ENCODE assay signal across 8 mouse cellular contexts in genomic region chr13:37050126-37050525, GRCm38 (mm10). TPM values are rescaled to one million over a fixed set of nuclear protein-coding genes. Genes with fewer than 3 reads are reported as not detected.
A peak's percentile ranks its signal among the peaks of the same experiment; 100 is the strongest.
DNase-seq lines count a peak whose midpoint lies in the region; ATAC-seq and TF ChIP-seq lines count a peak whose summit lies in the region.

TSS of gene F13a1 (minus strand) at chr13:37050244.

- H3K4me2 ChIP-seq in embryonic facial prominence, embryonic 13.5 days: no peak within 1 kb of the TSS
- no peak within 1 kb of the TSS for H3K4me2 ChIP-seq in lung, postnatal 0 days (replicated peaks; ENCODE audit: low read depth, low read length)
- H3K4me2 ChIP-seq in limb, embryonic 15.5 days: no peak within 1 kb of the TSS

- H3K27me3 ChIP-seq in embryonic facial prominence, embryonic 13.5 days: no peaks in the 10 kb centered on the region
- H3K27me3 ChIP-seq in embryonic facial prominence, embryonic 10.5 days (replicated peaks; ENCODE audit: low read depth, poor library complexity, severe bottlenecking): no peaks in the 10 kb centered on the region
- no peaks in the 10 kb centered on the region for H3K27me3 ChIP-seq in lung, postnatal 0 days (replicated peaks; ENCODE audit: insufficient read depth, low read length)
- no peaks in the 10 kb centered on the region for H3K27me3 ChIP-seq in limb, embryonic 15.5 days

- no peak for TF ChIP-seq CTCF in lung, postnatal 0 days (IDR thresholded peaks at IDR 0.05)

- H3K4me3 ChIP-seq in embryonic facial prominence, embryonic 13.5 days: no peak within 1 kb of the TSS
- H3K4me3 ChIP-seq in embryonic facial prominence, embryonic 10.5 days: no peak within 1 kb of the TSS
- H3K4me3 ChIP-seq in lung, postnatal 0 days (ENCODE audit: low read depth, low read length): no peak within 1 kb of the TSS
- H3K4me3 ChIP-seq in limb, embryonic 15.5 days: no peak within 1 kb of the TSS

- TF ChIP-seq EP300 in lung, postnatal 0 days (IDR thresholded peaks at IDR 0.05): no peak

- 55% methylated on average over 3 of the region's 3 CpGs for WGBS in embryonic facial prominence, embryonic 13.5 days
- WGBS in embryonic facial prominence, embryonic 10.5 days: 62% methylated on average over 3 of the region's 3 CpGs
- 40% methylated on average over 3 of the region's 3 CpGs for WGBS in lung, postnatal 0 days
- WGBS in limb, embryonic 15.5 days: 60% methylated on average over 3 of the region's 3 CpGs

- no peak for DNase-seq in embryonic facial prominence, embryonic 10.5 days (ENCODE audit: low spot score)
- peak; percentile 14 for DNase-seq in lung, postnatal 0 days (ENCODE audit: low spot score)
- no peak for DNase-seq in lung, postnatal 25 days (ENCODE audit: low spot score)
- peak; percentile 59 for DNase-seq in thymus, postnatal 14 days
- DNase-seq in spleen, postnatal 4 days (ENCODE audit: low spot score in 2 of 2): no peak
- no peak for DNase-seq in spleen, adult 18-20 months

- no peaks in the 10 kb centered on the region for H3K36me3 ChIP-seq in embryonic facial prominence, embryonic 13.5 days
- H3K36me3 ChIP-seq in embryonic facial prominence, embryonic 10.5 days (replicated peaks): no peaks in the 10 kb centered on the region
- no peaks in the 10 kb centered on the region for H3K36me3 ChIP-seq in lung, postnatal 0 days (ENCODE audit: insufficient read depth, low read length)
- no peaks in the 10 kb centered on the region for H3K36me3 ChIP-seq in limb, embryonic 15.5 days

- no peak within 1 kb of the TSS for H3K9ac ChIP-seq in embryonic facial prominence, embryonic 13.5 days
- no peak within 1 kb of the TSS for H3K9ac ChIP-seq in lung, postnatal 0 days (replicated peaks; ENCODE audit: low read depth)
- H3K9ac ChIP-seq in limb, embryonic 15.5 days: no peak within 1 kb of the TSS

- no peak for ATAC-seq in embryonic facial prominence, embryonic 13.5 days (ENCODE audit: insufficient number of reproducible peaks, insufficient read depth, low FRiP score, low TSS enrichment, low read depth)
- no peak for ATAC-seq in lung, postnatal 0 days
- no peak for ATAC-seq in limb, embryonic 15.5 days (ENCODE audit: insufficient number of reproducible peaks, low FRiP score, low TSS enrichment, low read depth)

- H3K4me1 ChIP-seq in embryonic facial prominence, embryonic 13.5 days: no peaks in the 10 kb centered on the region
- H3K4me1 ChIP-seq in embryonic facial prominence, embryonic 10.5 days: no peaks in the 10 kb centered on the region
- H3K4me1 ChIP-seq in lung, postnatal 0 days (ENCODE audit: insufficient read depth, low read depth, low read length): no peaks in the 10 kb centered on the region
- no peaks in the 10 kb centered on the region for H3K4me1 ChIP-seq in limb, embryonic 15.5 days

- H3K9me3 ChIP-seq in embryonic facial prominence, embryonic 13.5 days: no peaks in the 10 kb centered on the region
- no peaks in the 10 kb centered on the region for H3K9me3 ChIP-seq in embryonic facial prominence, embryonic 10.5 days
- no peaks in the 10 kb centered on the region for H3K9me3 ChIP-seq in lung, postnatal 0 days (ENCODE audit: low read length)
- H3K9me3 ChIP-seq in limb, embryonic 15.5 days: no peaks in the 10 kb centered on the region

- H3K27ac ChIP-seq in embryonic facial prominence, embryonic 13.5 days: no peak within 1 kb of the TSS
- H3K27ac ChIP-seq in embryonic facial prominence, embryonic 10.5 days (replicated peaks): no peak within 1 kb of the TSS
- no peak within 1 kb of the TSS for H3K27ac ChIP-seq in lung, postnatal 0 days (ENCODE audit: low read length)
- H3K27ac ChIP-seq in limb, embryonic 15.5 days: no peak within 1 kb of the TSS

RNA-seq across cellular contexts. Expression of gene F13a1, which starts in this region (rescaled TPM):
- 15.1 and 17.0 TPM in 2 replicates for polyA plus RNA-seq in embryonic facial prominence, embryonic 13.5 days (2015; fragmentation: Nextera tagmentation; extraction: Ambion mirVana)
- 3.8 and 5.4 TPM in 2 replicates for polyA plus RNA-seq in embryonic facial prominence, embryonic 10.5 days (2016; fragmentation: Nextera tagmentation; extraction: Ambion mirVana)
- polyA plus RNA-seq in lung, postnatal 0 days (2015; fragmentation: Nextera tagmentation; extraction: Ambion mirVana): 6.6 and 8.6 TPM in 2 replicates
- 39.7 and 48.1 TPM in 2 replicates for polyA plus RNA-seq in limb, embryonic 15.5 days (2015; fragmentation: Nextera tagmentation; extraction: Ambion mirVana)

Comparison
In these comparisons a context has a peak if more than half of its experiments do, and no peak if none do; other contexts are left out.
1. DNase-seq: peak in lung, postnatal 0 days (single experiment) and thymus, postnatal 14 days (single experiment); none in embryonic facial prominence, embryonic 10.5 days (single experiment), lung, postnatal 25 days (single experiment), spleen, postnatal 4 days (0 of 2) and spleen, adult 18-20 months (0 of 2).